Mouse (Mus musculus) skeletal muscle tissue, adult 2 months (tissue): ENCODE data around the gene 4921501E09Rik.
"Not testable (repeated sequence)": the region's sequence is repeated elsewhere in the genome, so short reads cannot be mapped to it uniquely, and the experiment has no call there.

Source experiments
- DNase-seq: peaks from one replicate; pipeline ENCODE4 v3.0.0-alpha.2; 2012; ENCODE audit warnings: low read depth, low spot score

4921501E09Rik gene

DNA sequence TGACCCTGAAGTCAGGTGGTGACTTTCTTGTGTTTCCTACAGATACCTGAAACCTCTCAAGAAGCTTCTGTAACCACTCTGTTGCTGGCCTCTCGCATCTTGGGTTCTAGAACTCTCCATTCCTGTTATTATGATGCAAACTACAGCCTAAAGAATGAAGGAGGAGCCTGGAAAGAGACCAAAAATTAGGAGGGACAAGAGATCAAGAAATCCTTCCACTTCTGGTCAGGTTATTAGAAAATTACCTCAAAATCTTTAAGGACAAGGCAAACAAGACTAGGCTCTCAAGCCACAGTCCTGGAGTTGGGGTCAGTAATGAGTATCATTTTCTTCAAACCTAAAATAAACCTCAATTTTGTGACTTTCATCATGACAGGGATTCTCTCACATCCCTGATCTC lies at the start of gene 4921501E09Rik:
TSS of gene 4921501E09Rik (minus strand) at position 101 of the 400 bp plus-strand sequence.
- no peak for DNase-seq

DNA sequence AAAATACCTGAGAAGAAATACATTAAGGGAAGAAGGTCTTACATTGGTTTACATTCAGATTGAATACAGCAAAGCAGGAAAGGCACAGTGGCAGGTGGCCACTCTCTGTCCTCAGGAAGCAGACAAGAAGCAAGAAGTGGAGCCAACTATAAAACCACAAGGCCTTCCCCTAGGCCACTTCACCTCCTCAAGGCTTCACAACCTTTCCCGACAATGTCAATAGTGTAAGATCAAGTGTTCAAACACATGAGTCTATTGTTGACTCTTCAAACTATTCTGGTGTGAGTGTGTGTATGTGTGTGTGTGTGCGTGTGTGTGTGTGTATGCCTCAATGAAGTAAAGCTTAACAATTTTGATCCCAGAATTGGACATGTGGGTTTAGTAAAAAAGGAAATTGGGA lies 29.5 kb upstream of the 4921501E09Rik start:
- DNase-seq = no peak

GRCm38 (mm10) chr17:33092391-33093193 lies 24.7 kb upstream of the 4921501E09Rik start:
- peak; percentile 36 for DNase-seq

GRCm38 (mm10) chr17:33091630-33092029 lies 23.8 kb upstream of the 4921501E09Rik start:
- no peak for DNase-seq

DNA sequence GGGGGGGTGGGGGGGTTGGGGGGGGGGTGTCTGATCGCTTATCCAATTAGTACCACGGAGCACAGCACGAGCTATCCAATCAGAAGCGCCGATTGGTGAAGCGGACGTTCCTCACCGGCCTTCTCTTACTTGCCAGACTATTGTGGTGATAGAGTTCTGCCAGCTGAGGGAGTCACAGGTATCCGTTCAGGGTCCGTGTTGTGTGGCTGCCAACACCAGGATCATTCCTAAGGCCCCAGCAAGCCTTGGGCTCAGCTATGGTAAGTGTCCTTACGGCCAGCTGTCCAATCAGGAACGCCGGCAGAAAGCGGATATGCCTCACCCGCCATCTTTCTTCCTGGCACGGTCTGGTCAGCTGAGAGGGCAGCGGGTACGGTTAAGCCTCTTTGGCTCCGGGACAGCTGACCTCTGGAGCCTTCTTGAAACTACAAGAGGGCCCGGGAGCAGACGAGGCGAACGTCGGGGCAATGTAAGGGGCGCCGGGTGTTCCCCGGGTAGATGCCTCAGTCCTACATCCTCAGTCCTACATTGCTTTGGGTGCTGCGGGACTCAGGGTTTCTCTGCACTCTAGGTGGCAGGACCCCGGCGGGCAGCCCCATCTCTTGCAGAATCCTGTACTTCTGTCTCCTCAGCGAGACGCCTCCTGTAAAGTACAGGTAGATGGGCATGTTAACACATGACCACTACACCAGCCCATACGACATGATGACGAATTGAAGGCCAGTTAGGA lies 21.5 kb upstream of the 4921501E09Rik start, which contains the start of gene Zfp563:
TSS of gene Zfp563 (plus strand) at position 91 of the 730 bp plus-strand sequence.
- DNase-seq = peak; percentile 94

- DNase-seq = no peak
Observed at GRCm38 (mm10) chr17:33063001-33063400, 4.9 kb downstream of the 4921501E09Rik start.

- DNase-seq = no peak
Observed at GRCm38 (mm10) chr17:33058791-33059190, 9.1 kb downstream of the 4921501E09Rik start.

GRCm38 (mm10) chr17:33032900-33033891 lies 34.7 kb downstream of the 4921501E09Rik start, which contains the start of gene Zfp763:
TSS of gene Zfp763 (minus strand) at chr17:33033402.
- peak; percentile 58 for DNase-seq

- no peak for DNase-seq
Observed at GRCm38 (mm10) chr17:33032376-33032775, 35.5 kb downstream of the 4921501E09Rik start.

DNA sequence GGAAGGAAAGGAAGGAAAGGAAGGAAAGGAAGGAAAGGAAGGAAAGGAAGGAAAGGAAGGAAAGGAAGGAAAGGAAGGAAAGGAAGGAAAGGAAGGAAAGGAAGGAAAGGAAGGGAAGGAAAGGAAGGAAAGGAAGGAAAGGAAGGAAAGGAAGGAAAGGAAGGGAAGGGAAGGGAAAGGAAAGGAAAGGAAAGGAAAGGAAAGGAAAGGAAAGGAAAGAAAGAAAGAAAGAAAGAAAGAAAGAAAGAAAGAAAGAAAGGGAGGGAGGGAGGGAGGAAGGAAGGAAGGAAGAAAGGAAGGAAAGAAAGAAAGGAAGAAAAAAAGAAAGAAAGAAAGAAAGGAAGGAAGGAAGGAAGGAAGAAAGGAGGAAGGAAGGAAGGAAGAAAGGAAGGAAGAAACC lies 47.4 kb downstream of the 4921501E09Rik start:
- DNase-seq = not testable (repeated sequence)
